2 mouse cellular contexts compared by ENCODE assay signal in genomic region chr11:87574520-87575180, GRCm38 (mm10).
TF ChIP-seq lines count a peak whose summit lies in the region.

No protein-coding gene starts in this region.

TF ChIP-seq in CH12.LX, 34 proteins besides CTCF, POLR2A, EP300 and RAD21 (continued from another document):
- TF ChIP-seq CHD1 (IDR thresholded peaks at IDR 0.05; ENCODE audit: low read depth, low read length) = no peak
- TF ChIP-seq ZMIZ1 (IDR thresholded peaks at IDR 0.05; ENCODE audit: low read depth, low read length) = no peak
- TF ChIP-seq SIN3A (IDR thresholded peaks at IDR 0.05; ENCODE audit: low read length) = peak; percentile 50; the same call in 1 of the 2 replicates
- TF ChIP-seq BHLHE40 (IDR thresholded peaks at IDR 0.05; ENCODE audit: low read depth, low read length) = peak; percentile 77
- TF ChIP-seq TCF12 (IDR thresholded peaks at IDR 0.05; ENCODE audit: low read depth, low read length) = peak; percentile 58; the same call in 1 of the 2 replicates
- 0 out of 2 replicates have a peak, but pooled peaks have one; percentile 9 for TF ChIP-seq ELF1 (IDR thresholded peaks at IDR 0.05; ENCODE audit: low read depth, low read length)
- no peak for TF ChIP-seq GABPA (IDR thresholded peaks at IDR 0.05; ENCODE audit: insufficient replicate concordance, low read depth, low read length)
- TF ChIP-seq JUND (conservative IDR thresholded peaks at IDR 0.05; ENCODE audit: low read depth, low read length) = peak; percentile 92
- peak; percentile 78 for TF ChIP-seq CHD2 (IDR thresholded peaks at IDR 0.05; ENCODE audit: low read length)
- TF ChIP-seq ETS1 (conservative IDR thresholded peaks at IDR 0.05; ENCODE audit: low read depth, low read length) = peak; percentile 73
- no peak for TF ChIP-seq NELFE (IDR thresholded peaks at IDR 0.05; ENCODE audit: low read depth, low read length)
- peak; percentile 20; the same call in 1 of the 2 replicates for TF ChIP-seq MAX (IDR thresholded peaks at IDR 0.05; ENCODE audit: low read length)
- peak; percentile 95 for TF ChIP-seq MAZ (IDR thresholded peaks at IDR 0.05; ENCODE audit: low read depth, low read length)
- no peak for TF ChIP-seq PAX5 (IDR thresholded peaks at IDR 0.05; ENCODE audit: low read length)
- TF ChIP-seq MEF2A (IDR thresholded peaks at IDR 0.05; ENCODE audit: borderline replicate concordance, low read depth, low read length) = peak; percentile 46
- no peak for TF ChIP-seq NRF1 (IDR thresholded peaks at IDR 0.05; ENCODE audit: low read depth, low read length)
- TF ChIP-seq IRF4 (IDR thresholded peaks at IDR 0.05; ENCODE audit: low read depth, low read length) = peak; percentile 98
- TF ChIP-seq MAFK (IDR thresholded peaks at IDR 0.05; ENCODE audit: insufficient replicate concordance, low read length) = peak; percentile 45; the same call in 1 of the 2 replicates
- peak; percentile 90 for TF ChIP-seq JUN (IDR thresholded peaks at IDR 0.05; ENCODE audit: insufficient read depth, low read depth, low read length)

TF ChIP-seq in myocyte, 11 proteins besides CTCF, POLR2A, EP300 and RAD21 (continued from another document):
- no peak for TF ChIP-seq CEBPB (IDR thresholded peaks at IDR 0.05; ENCODE audit: insufficient read depth, poor library complexity, severe bottlenecking)
- TF ChIP-seq TCF3 (IDR thresholded peaks at IDR 0.05; ENCODE audit: insufficient read length, low read depth) = no peak
- TF ChIP-seq MYOG (IDR thresholded peaks at IDR 0.05; ENCODE audit: control insufficient read depth in 1 of 3, insufficient read depth in 1 of 3, insufficient read length in 2 of 3, low read depth in 2 of 3) = no peak
- no peak for TF ChIP-seq E2F4 (IDR thresholded peaks at IDR 0.05; ENCODE audit: insufficient read depth)
- TF ChIP-seq USF1 (IDR thresholded peaks at IDR 0.05; ENCODE audit: low read depth) = no peak
- no peak for TF ChIP-seq SRF (IDR thresholded peaks at IDR 0.05; ENCODE audit: control insufficient read depth, insufficient read length, low read depth)
